Mouse (Mus musculus): Measurements from ENCODE around the gene Nbl1. TPM values are rescaled to one million over a fixed set of nuclear protein-coding genes. Genes with fewer than 3 reads are reported as not detected.

Nbl1 gene
- total and polyA plus RNA-seq, 3 experiments, result 0.89 to 2.0 (median 1.5) TPM

- peaks cover 10% of the 10 kb centered on the region for H3K9me3 ChIP-seq (replicated peaks; ENCODE audit: low read length)
- peaks cover 57% of the 10 kb centered on the region for H3K79me2 ChIP-seq (replicated peaks; ENCODE audit: control insufficient read depth, extremely low read depth, insufficient read depth, poor library complexity, severe bottlenecking)
- TF ChIP-seq MXI1 (IDR thresholded peaks at IDR 0.05; ENCODE audit: low read depth, low read length), result no peak; the same call in 1 of the 2 replicates
- no peak for TF ChIP-seq ZKSCAN1 (IDR thresholded peaks at IDR 0.05; ENCODE audit: borderline replicate concordance, low read depth, low read length)
- no peak for TF ChIP-seq MEF2A (IDR thresholded peaks at IDR 0.05; ENCODE audit: borderline replicate concordance, low read depth, low read length)
- TF ChIP-seq TBP (conservative IDR thresholded peaks at IDR 0.05; ENCODE audit: low read depth, low read length), result no peak
- no peak for TF ChIP-seq MYC (IDR thresholded peaks at IDR 0.05; ENCODE audit: low read depth, low read length)
- no peak for TF ChIP-seq PAX5 (IDR thresholded peaks at IDR 0.05; ENCODE audit: low read length)
- TF ChIP-seq UBTF (IDR thresholded peaks at IDR 0.05; ENCODE audit: low read depth, low read length), result peak; percentile 89
- no peak for TF ChIP-seq KAT2A (IDR thresholded peaks at IDR 0.05; ENCODE audit: insufficient replicate concordance, low read length)
- TF ChIP-seq CTCF (conservative IDR thresholded peaks at IDR 0.05 in 1 of 2, IDR thresholded peaks at IDR 0.05 in 1 of 2; ENCODE audit: low read depth in 2 of 2, low read length in 2 of 2), result no peak
- TF ChIP-seq JUND (conservative IDR thresholded peaks at IDR 0.05; ENCODE audit: low read depth, low read length), result no peak
- 0 out of 2 replicates have a peak, but pooled peaks have one; percentile 13 for TF ChIP-seq SIN3A (IDR thresholded peaks at IDR 0.05; ENCODE audit: low read length)
- no peak for TF ChIP-seq MAX (IDR thresholded peaks at IDR 0.05; ENCODE audit: low read length)
- no peak for TF ChIP-seq EP300 (IDR thresholded peaks at IDR 0.05; ENCODE audit: low read length)
- TF ChIP-seq ELF1 (IDR thresholded peaks at IDR 0.05; ENCODE audit: low read depth, low read length), result no peak
- peak overlapping the region; percentile 87 to 98 (median 97) for H3K4me3 ChIP-seq (replicated peaks in 1 of 3; ENCODE audit: low read depth in 2 of 3, low read length in 2 of 3, poor library complexity in 1 of 3)
- peak overlapping the region; percentile 62 for H3K27ac ChIP-seq (ENCODE audit: insufficient read depth, low read depth)
- H3K9ac ChIP-seq (ENCODE audit: insufficient read depth, low read depth), result peak overlapping the region; percentile 80
- dilution Hi-C loops (cut with MboI; ENCODE audit: extremely low pct_ligation_motif_present, extremely low pct_unique_long_range_greater_than_20kb, low sequenced_read_pairs) (no loop called here), in situ Hi-C loops (cut with MboI; ENCODE audit: low pct_ligation_motif_present, low pct_unique_long_range_greater_than_20kb, low sequenced_read_pairs) (loop anchor here (5.0 kb wide), 1 partner anchor 43 kb away; no protein-coding TSS in a partner anchor)
- H3K27me3 ChIP-seq (replicated peaks), result no peaks in the 10 kb centered on the region
- peak overlapping the region; percentile 100 for H3K4me2 ChIP-seq (ENCODE audit: insufficient read depth, low read depth, poor library complexity, severe bottlenecking)
- peak; percentile 71 for DNase-seq (ENCODE audit: extremely low read depth)
- H3K36me3 ChIP-seq (replicated peaks in 1 of 2; ENCODE audit: control insufficient read depth in 1 of 2, insufficient read depth in 1 of 2, low read length in 1 of 2), result peaks cover 3 to 20% of the 10 kb centered on the region in 2 experiments
- H3K4me1 ChIP-seq (ENCODE audit: control insufficient read depth in 1 of 2, insufficient read depth in 2 of 2), result peaks cover 9 to 43% of the 10 kb centered on the region in 2 experiments
Observed at GRCm38 (mm10) chr4:139129806-139130700, 37.3 kb upstream of the Nbl1 start.

GRCm38 (mm10) chr4:139126475-139126874 is 33.7 kb upstream of the Nbl1 start:
- Histone ChIP-seq H3K4me3 (replicated peaks in 1 of 3; ENCODE audit: low read depth in 2 of 3, low read length in 2 of 3, poor library complexity in 1 of 3) (no peak overlapping the region), H3K9me3 (replicated peaks; ENCODE audit: low read length) (peaks cover 10% of the 10 kb centered on the region), H3K27ac (ENCODE audit: insufficient read depth, low read depth) (no peak overlapping the region), H3K4me2 (ENCODE audit: insufficient read depth, low read depth, poor library complexity, severe bottlenecking) (no peak overlapping the region), H3K79me2 (replicated peaks; ENCODE audit: control insufficient read depth, extremely low read depth, insufficient read depth, poor library complexity, severe bottlenecking) (peaks cover 93% of the 10 kb centered on the region), H3K27me3 (replicated peaks) (no peaks in the 10 kb centered on the region), H3K4me1 (ENCODE audit: control insufficient read depth in 1 of 2, insufficient read depth in 2 of 2) (peaks cover 4 to 39% of the 10 kb centered on the region in 2 experiments), H3K9ac (ENCODE audit: insufficient read depth, low read depth) (no peak overlapping the region), H3K36me3 (replicated peaks in 1 of 2; ENCODE audit: control insufficient read depth in 1 of 2, insufficient read depth in 1 of 2, low read length in 1 of 2) (peaks cover 3 to 30% of the 10 kb centered on the region in 2 experiments)
- in situ Hi-C loops (cut with MboI; ENCODE audit: low pct_ligation_motif_present, low pct_unique_long_range_greater_than_20kb, low sequenced_read_pairs), result no loop called here
- dilution Hi-C loops (cut with MboI; ENCODE audit: extremely low pct_ligation_motif_present, extremely low pct_unique_long_range_greater_than_20kb, low sequenced_read_pairs), result no loop called here
- DNase-seq (ENCODE audit: extremely low read depth), result no peak
- no peak for TF ChIP-seq E2F4 (IDR thresholded peaks at IDR 0.05; ENCODE audit: insufficient replicate concordance, low read depth, low read length)
- no peak for TF ChIP-seq CHD2 (IDR thresholded peaks at IDR 0.05; ENCODE audit: low read length)
- TF ChIP-seq POLR2AphosphoS2 (IDR thresholded peaks at IDR 0.05; ENCODE audit: low read depth, low read length), result no peak
- no peak for TF ChIP-seq PAX5 (IDR thresholded peaks at IDR 0.05; ENCODE audit: low read length)
- TF ChIP-seq MAFK (IDR thresholded peaks at IDR 0.05; ENCODE audit: insufficient replicate concordance, low read length), result no peak
